9 mouse cellular contexts compared by ENCODE assay signal in the genomic region with DNA sequence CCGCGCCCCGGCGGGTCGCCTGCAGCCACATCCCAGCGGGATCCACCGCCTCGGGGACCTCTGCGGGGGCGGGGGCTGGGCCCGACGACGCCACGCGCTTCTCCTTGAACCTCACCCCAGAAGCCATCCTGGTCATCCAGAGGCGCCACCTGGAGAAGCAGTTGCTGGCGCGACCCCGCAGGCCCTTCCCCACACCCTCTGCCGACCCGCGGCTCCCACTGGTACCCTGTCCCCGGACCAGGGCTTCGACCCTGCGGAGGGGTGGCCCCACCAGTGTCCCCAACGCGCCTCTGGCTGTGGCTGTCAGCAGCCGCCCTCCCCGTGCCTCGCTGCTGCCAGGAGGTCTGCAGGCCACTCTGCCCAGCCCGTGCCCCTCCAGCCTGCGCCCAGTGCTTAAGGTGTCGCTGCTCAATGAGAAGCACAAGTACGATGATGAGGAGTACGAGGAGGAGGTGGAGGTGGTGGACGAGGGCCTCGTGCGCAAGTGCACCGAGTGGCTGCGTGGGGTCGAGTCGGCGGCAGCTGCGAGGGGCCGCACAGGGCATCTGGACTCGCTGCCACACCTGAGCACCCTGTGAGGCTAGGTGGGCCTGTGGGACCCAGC. TPM values are rescaled to one million over a fixed set of nuclear protein-coding genes. Genes with fewer than 3 reads are reported as not detected.
DNase-seq lines count a peak whose midpoint lies in the region; ATAC-seq and TF ChIP-seq lines count a peak whose summit lies in the region.
"Had no signal": no experiment of that assay in that cellular context is flagged by ENCODE, and none has a peak within 500 bp of the region (broad histone marks: within the 10 kb centered on the region; RNA-seq: fewer than 3 reads in every experiment).

No protein-coding gene starts in this region.

- intact Hi-C loops in heart, adult 2 months (cut with DNase I) = no loop called here

- peaks cover 2% of the 10 kb centered on the region; the same call in 1 of the 2 replicates for H3K4me1 ChIP-seq in heart, adult 2 months (ENCODE audit: control insufficient read depth, insufficient read depth, low read length)
- peaks cover 15% of the 10 kb centered on the region for H3K4me1 ChIP-seq in intestine, embryonic 15.5 days (replicated peaks)
- peaks cover 21% of the 10 kb centered on the region for H3K4me1 ChIP-seq in olfactory bulb, adult 2 months (ENCODE audit: control insufficient read depth, insufficient read depth, low read length)

- H3K36me3 ChIP-seq in heart, adult 2 months (ENCODE audit: control insufficient read depth, insufficient read depth, low read length) = no peaks in the 10 kb centered on the region
- no peaks in the 10 kb centered on the region for H3K36me3 ChIP-seq in intestine, embryonic 15.5 days

- TF ChIP-seq POLR2A in heart, adult 2 months (IDR thresholded peaks at IDR 0.05; ENCODE audit: insufficient read depth, low read depth, low read length) = no peak
- no peak for TF ChIP-seq POLR2A in olfactory bulb, adult 2 months (IDR thresholded peaks at IDR 0.05; ENCODE audit: insufficient read depth, low read depth, low read length)

- 17% methylated on average over 46 of the region's 46 CpGs for WGBS in heart, adult 2 months
- 17% methylated on average over 43 of the region's 46 CpGs for WGBS in intestine, embryonic 15.5 days
- 9% methylated on average over 45 of the region's 46 CpGs for WGBS in olfactory bulb, adult 2 months

- TF ChIP-seq EP300 in heart, adult 2 months (IDR thresholded peaks at IDR 0.05; ENCODE audit: insufficient read depth, low read depth, low read length) = no peak

- no peak overlapping the region for H3K27ac ChIP-seq in heart, adult 2 months
- no peak overlapping the region for H3K27ac ChIP-seq in intestine, embryonic 15.5 days
- 0 out of 2 replicates have a peak overlapping the region, but pooled peaks have one; percentile 10 for H3K27ac ChIP-seq in olfactory bulb, adult 2 months (ENCODE audit: insufficient read depth, low read depth, low read length)

- peak overlapping the region; percentile 35 for H3K9ac ChIP-seq in heart, adult 2 months (ENCODE audit: low read depth, low read length)
- peak overlapping the region; percentile 54 for H3K9ac ChIP-seq in intestine, embryonic 15.5 days

- no peaks in the 10 kb centered on the region for H3K79me2 ChIP-seq in heart, adult 2 months (replicated peaks; ENCODE audit: control insufficient read depth, insufficient read depth, low read length)

- H3K4me3 ChIP-seq in heart, adult 2 months = peak overlapping the region; percentile 47
- H3K4me3 ChIP-seq in intestine, embryonic 15.5 days (replicated peaks) = peak overlapping the region; percentile 50
- peak overlapping the region; percentile 61 for H3K4me3 ChIP-seq in olfactory bulb, adult 2 months (ENCODE audit: insufficient read depth, low read depth, low read length)

- H3K9me3 ChIP-seq in intestine, embryonic 15.5 days = no peaks in the 10 kb centered on the region

- peak; percentile 44 for ATAC-seq in intestine, embryonic 15.5 days

- DNase-seq in heart, adult 2 months = no peak
- no peak for DNase-seq in heart, adult 8-10 months (ENCODE audit: low spot score)
- DNase-seq in right cerebral cortex, postnatal 25 days = peak; percentile 16
- no peak for DNase-seq in right cerebral cortex, adult 18-20 months
- no peak for DNase-seq in adrenal gland, postnatal 10 days
- no peak for DNase-seq in ovary, postnatal 10 days (ENCODE audit: low spot score)

- H3K4me2 ChIP-seq in intestine, embryonic 15.5 days (replicated peaks) = peak overlapping the region; percentile 99

- H3K27me3 ChIP-seq in heart, adult 2 months (ENCODE audit: control insufficient read depth, insufficient read depth, low read length) = peaks cover 16% of the 10 kb centered on the region
- H3K27me3 ChIP-seq in intestine, embryonic 15.5 days (replicated peaks) = peaks cover 44% of the 10 kb centered on the region

- no peak for TF ChIP-seq CTCF in heart, adult 2 months (IDR thresholded peaks at IDR 0.05)
- no peak for TF ChIP-seq CTCF in olfactory bulb, adult 2 months (IDR thresholded peaks at IDR 0.05; ENCODE audit: insufficient read depth, low read depth, low read length)

RNA-seq across cellular contexts. Expression of a gene that starts 4.2 kb away (rescaled TPM):
- under 1 TPM; 0.07 to 0.13 TPM for total RNA-seq in heart, adult 2 months (2021)
- 0.18 and 0.23 TPM in 2 replicates for polyA plus RNA-seq in heart, adult 2 months (2012; rRNA removed)
- under 1 TPM in 2 of 4 experiments, not detected in 2; 0.06 to 0.17 TPM for total RNA-seq in heart, adult 8-10 months (2022)
- 0.39 and 0.61 TPM in 2 replicates for polyA plus RNA-seq in intestine, embryonic 15.5 days (2015; fragmentation: Nextera tagmentation; extraction: Ambion mirVana)
- not detected in 2 replicates for polyA plus RNA-seq in olfactory bulb, adult 2 months (2012; ENCODE audit: insufficient read depth, insufficient read length, low replicate concordance, missing spikeins)
- total RNA-seq in adrenal gland, postnatal 10 days (2021) = under 1 TPM; 0.24 to 0.45 TPM
- total RNA-seq: hematopoietic stem cell, adult 5-6 weeks had no signal

RNA-seq across cellular contexts. Expression of a gene that starts 14.3 kb away (rescaled TPM):
- under 1 TPM; 0.36 to 0.47 TPM for total RNA-seq in heart, adult 2 months (2021)
- polyA plus RNA-seq in heart, adult 2 months (2012; rRNA removed) = 1.1 and 1.4 TPM in 2 replicates
- total RNA-seq in heart, adult 8-10 months (2022) = under 1 TPM; 0.14 to 0.60 (median 0.41) TPM
- polyA plus RNA-seq in intestine, embryonic 15.5 days (2015; fragmentation: Nextera tagmentation; extraction: Ambion mirVana) = 0.13 and 0.27 TPM in 2 replicates
- not detected in 2 replicates for polyA plus RNA-seq in olfactory bulb, adult 2 months (2012; ENCODE audit: insufficient read depth, insufficient read length, low replicate concordance, missing spikeins)
- under 1 TPM in 1 of 2 experiments, not detected in 1; 0.18 TPM for total RNA-seq in adrenal gland, postnatal 10 days (2021)
- total RNA-seq: hematopoietic stem cell, adult 5-6 weeks had no signal

RNA-seq across cellular contexts. Expression of a gene that starts 30.6 kb away (rescaled TPM):
- 10 to 100 TPM; 13.3 to 17.6 TPM for total RNA-seq in heart, adult 2 months (2021)
- polyA plus RNA-seq in heart, adult 2 months (2012; rRNA removed) = 32.2 and 34.2 TPM in 2 replicates
- total RNA-seq in heart, adult 8-10 months (2022) = 10 to 100 TPM; 14.4 to 18.8 (median 16.2) TPM
- polyA plus RNA-seq in intestine, embryonic 15.5 days (2015; fragmentation: Nextera tagmentation; extraction: Ambion mirVana) = 78.7 and 79.0 TPM in 2 replicates
- polyA plus RNA-seq in olfactory bulb, adult 2 months (2012; ENCODE audit: insufficient read depth, insufficient read length, low replicate concordance, missing spikeins) = not detected in 2 replicates
- total RNA-seq in adrenal gland, postnatal 10 days (2021) = 10 to 100 TPM; 38.4 to 45.0 TPM

RNA-seq across cellular contexts. Expression of a gene that starts 58.8 kb away (rescaled TPM):
- 100 to 1,000 TPM; 699 to 921 TPM for total RNA-seq in heart, adult 2 months (2021)
- polyA plus RNA-seq in heart, adult 2 months (2012; rRNA removed) = 643 and 921 TPM in 2 replicates
- total RNA-seq in heart, adult 8-10 months (2022) = 100 to 1,000 TPM; 872 to 928 (median 908) TPM
- 192 and 199 TPM in 2 replicates for polyA plus RNA-seq in intestine, embryonic 15.5 days (2015; fragmentation: Nextera tagmentation; extraction: Ambion mirVana)
- polyA plus RNA-seq in olfactory bulb, adult 2 months (2012; ENCODE audit: insufficient read depth, insufficient read length, low replicate concordance, missing spikeins) = not detected in 2 replicates
- 100 to 1,000 TPM; 347 to 385 TPM for total RNA-seq in adrenal gland, postnatal 10 days (2021)
